Mouse (Mus musculus) cerebellum, postnatal 36 days (tissue): Measurements from ENCODE around the gene Gimap4.

Experiments
- DNase-seq, 2 experiments: peaks; one replicate each; pipeline ENCODE4 v3.0.0; 2021 to 2022; ENCODE audit warnings: mixed read lengths in 2 of 2

The Gimap4 gene

GRCm38 (mm10) chr6:48702601-48703000 is 18.3 kb downstream of the Gimap4 start:
- DNase-seq: no peak

- DNase-seq: no peak
Observed at GRCm38 (mm10) chr6:48704146-48704545, 19.8 kb downstream of the Gimap4 start.

- no peak for DNase-seq
Observed at GRCm38 (mm10) chr6:48706130-48706529, 21.8 kb downstream of the Gimap4 start.

- no peak for DNase-seq
Observed at GRCm38 (mm10) chr6:48718455-48718854, 34.1 kb downstream of the Gimap4 start, which contains the start of the genes Gm28053 and Gimap7. Gene Gm28053 (plus strand): TSS chr6:48718607. Gene Gimap7 (plus strand): TSS chr6:48718621.

GRCm38 (mm10) chr6:48720326-48720725 is 36.0 kb downstream of the Gimap4 start:
- no peak for DNase-seq

- DNase-seq: no peak
Observed at GRCm38 (mm10) chr6:48723468-48723867, 39.1 kb downstream of the Gimap4 start.

GRCm38 (mm10) chr6:48725476-48725875 is 41.1 kb downstream of the Gimap4 start:
- no peak for DNase-seq

GRCm38 (mm10) chr6:48727761-48728160 is 43.4 kb downstream of the Gimap4 start:
- DNase-seq: no peak

GRCm38 (mm10) chr6:48732864-48733304 is 48.5 kb downstream of the Gimap4 start:
- no peak for DNase-seq

GRCm38 (mm10) chr6:48733660-48734059 is 49.3 kb downstream of the Gimap4 start:
- no peak for DNase-seq

- DNase-seq: no peak
Observed at GRCm38 (mm10) chr6:48737053-48737452, 52.7 kb downstream of the Gimap4 start.

- no peak for DNase-seq
Observed at GRCm38 (mm10) chr6:48737688-48738087, 53.3 kb downstream of the Gimap4 start.

GRCm38 (mm10) chr6:48738961-48739779 is 54.8 kb downstream of the Gimap4 start, which contains the start of gene Gimap1:
Gene Gimap1 (plus strand): TSS chr6:48739054.
- no peak for DNase-seq

- no peak for DNase-seq
Observed at GRCm38 (mm10) chr6:48739780-48740055, 55.4 kb downstream of the Gimap4 start.

- DNase-seq: no peak
Observed at GRCm38 (mm10) chr6:48740501-48741169, 56.3 kb downstream of the Gimap4 start.

GRCm38 (mm10) chr6:48741273-48741672 is 56.9 kb downstream of the Gimap4 start:
- DNase-seq: no peak
